Mouse (Mus musculus) kidney, embryonic 14.5 days (tissue): ENCODE results near the gene Olfr1026. TPM values are rescaled to one million over a fixed set of nuclear protein-coding genes. Genes with fewer than 3 reads are reported as not detected.

ENCODE experiments used
- ATAC-seq: fragments of 200-750 bp; cut with Nextera tagmentation; 2 replicates; pipeline ENCODE4 v1.8.0; 2017; ENCODE audit warnings: moderate number of reproducible peaks, mild to moderate bottlenecking, moderate TSS enrichment, moderate library complexity; ENCODE audit not compliant: low FRiP score, low TSS enrichment
- H3K27ac ChIP-seq: fragments of 300-500 bp; sonication (generic); 2 replicates; pipeline ENCODE4 v1.5.1; 2014; ENCODE audit warnings: low read depth, mild to moderate bottlenecking, low read length, moderate library complexity, mixed read lengths
- H3K27me3 ChIP-seq: fragments of 300-500 bp; sonication (generic); 2 replicates; pipeline ENCODE4 v1.6.1; 2014; ENCODE audit warnings: mild to moderate bottlenecking, low read length; ENCODE audit not compliant: control insufficient read depth, insufficient read depth
- H3K36me3 ChIP-seq: fragments of 300-500 bp; sonication (generic); 2 replicates; pipeline ENCODE4 v1.6.1; 2014; ENCODE audit warnings: low read length, mixed read lengths; ENCODE audit not compliant: control insufficient read depth, insufficient read depth
- H3K4me1 ChIP-seq: fragments of 300-500 bp; sonication (generic); 2 replicates; pipeline ENCODE4 v1.6.1; 2014; ENCODE audit warnings: low read length, mixed read lengths; ENCODE audit not compliant: control insufficient read depth, insufficient read depth
- H3K4me2 ChIP-seq: fragments of 300-500 bp; sonication (generic); replicated peaks from 2 replicates; pipeline ENCODE4 v1.6.1; 2014; ENCODE audit warnings: low read depth, mild to moderate bottlenecking, low read length
- H3K4me3 ChIP-seq: fragments of 300-500 bp; sonication (generic); 2 replicates; pipeline ENCODE4 v1.5.1; 2014; ENCODE audit warnings: mild to moderate bottlenecking, low read length
- H3K9ac ChIP-seq: fragments of 300-500 bp; sonication (generic); 2 replicates; pipeline ENCODE4 v1.6.1; 2014; ENCODE audit warnings: low read depth, mild to moderate bottlenecking, low read length, moderate library complexity
- H3K9me3 ChIP-seq: fragments of 300-500 bp; sonication (generic); 2 replicates; pipeline ENCODE4 v1.6.1; 2016; ENCODE audit warnings: low read length; ENCODE audit not compliant: control insufficient read depth
- WGBS: fragments of 180-500 bp; shearing (Covaris S2); extraction: QIAGEN DNeasy Blood & Tissue Kit; methylation state at CpG from one replicate; pipeline ENCODE4 v1.1.7; 2014; 5-methylcytosine and 5-hydroxymethylcytosine counted together
- polyA plus RNA-seq: library from polyadenylated mRNA; unstranded; fragments of >200 nt; fragmentation: Nextera tagmentation; extraction: Ambion mirVana; gene quantifications from 2 replicates; pipeline ENCODE4 v1.2.1, GENCODE M21; 2014

Olfr1026 gene
- polyA plus RNA-seq, result not detected in 2 replicates

DNA sequence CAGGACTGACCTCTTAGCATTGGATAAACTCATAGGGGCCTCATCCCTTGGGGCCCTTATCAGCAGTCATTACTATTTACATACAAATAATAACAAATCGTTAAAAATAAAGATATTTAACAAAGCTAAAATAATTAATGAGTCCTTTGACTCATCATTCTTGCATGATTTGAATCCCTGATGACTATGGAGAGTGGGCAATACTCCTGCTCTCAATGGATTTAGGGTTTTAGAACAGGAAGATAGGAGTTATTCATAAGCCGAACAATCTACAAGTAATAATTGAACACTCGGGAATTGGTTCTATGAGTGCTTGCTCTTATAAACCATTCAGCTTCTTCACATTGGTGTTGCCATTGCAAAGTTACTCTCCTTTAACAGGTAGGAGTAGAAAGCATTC, at the start of gene Olfr1026:
Olfr1026 (plus strand) TSS at position 301 of the 400 bp plus-strand sequence.
- Histone ChIP-seq H3K27me3 (no peaks in the 10 kb centered on the region), H3K36me3 (no peaks in the 10 kb centered on the region), H3K4me2 (no peak within 1 kb of the TSS), H3K4me3 (no peak within 1 kb of the TSS), H3K27ac (no peak within 1 kb of the TSS), H3K9me3 (no peaks in the 10 kb centered on the region), H3K9ac (no peak within 1 kb of the TSS), H3K4me1 (no peaks in the 10 kb centered on the region)
- ATAC-seq, result no peak
- WGBS, result 92% methylated on average over 3 of the region's 3 CpGs

GRCm38 (mm10) chr2:85885340-85885739, 36.0 kb upstream of the Olfr1026 start, which contains the start of gene Olfr1023:
TSS of gene Olfr1023 (plus strand) at chr2:85885640.
- Histone ChIP-seq H3K9ac (no peak within 1 kb of the TSS), H3K4me2 (no peak within 1 kb of the TSS), H3K27me3 (no peaks in the 10 kb centered on the region), H3K9me3 (no peaks in the 10 kb centered on the region), H3K4me1 (no peaks in the 10 kb centered on the region), H3K4me3 (no peak within 1 kb of the TSS), H3K27ac (no peak within 1 kb of the TSS), H3K36me3 (no peaks in the 10 kb centered on the region)
- WGBS, result 77% methylated on average over 2 of the region's 2 CpGs
- ATAC-seq, result no peak

- Histone ChIP-seq H3K9me3 (0 out of 2 replicates have a peak, but pooled peaks cover 1% of the 10 kb centered on the region), H3K27ac (no peak within 1 kb of the TSS), H3K4me1 (no peaks in the 10 kb centered on the region), H3K9ac (no peak within 1 kb of the TSS), H3K36me3 (no peaks in the 10 kb centered on the region), H3K4me3 (no peak within 1 kb of the TSS), H3K27me3 (no peaks in the 10 kb centered on the region), H3K4me2 (no peak within 1 kb of the TSS)
- 85% methylated on average over 3 of the region's 3 CpGs for WGBS
- ATAC-seq, result no peak
These were observed 16.4 kb upstream of the Olfr1026 start, which contains the start of gene Olfr1024 for GRCm38 (mm10) chr2:85904952-85905351. TSS of gene Olfr1024 (minus strand) at chr2:85905052.

- H3K4me2 ChIP-seq, result no peak overlapping the region
- no peak overlapping the region for H3K27ac ChIP-seq
- H3K9ac ChIP-seq, result no peak overlapping the region
- no peak overlapping the region for H3K4me3 ChIP-seq
- no peak for ATAC-seq
- no peaks in the 10 kb centered on the region for H3K27me3 ChIP-seq
- H3K36me3 ChIP-seq, result no peaks in the 10 kb centered on the region
- H3K4me1 ChIP-seq, result no peaks in the 10 kb centered on the region
- H3K9me3 ChIP-seq, result no peaks in the 10 kb centered on the region
These were observed 8.2 kb upstream of the Olfr1026 start for GRCm38 (mm10) chr2:85913197-85913596.

GRCm38 (mm10) chr2:85914893-85915292, 6.5 kb upstream of the Olfr1026 start, which contains the start of gene Olfr1025-ps1:
TSS of gene Olfr1025-ps1 (plus strand) at chr2:85915193.
- 64% methylated on average over 1 of the region's 1 CpGs for WGBS

DNA sequence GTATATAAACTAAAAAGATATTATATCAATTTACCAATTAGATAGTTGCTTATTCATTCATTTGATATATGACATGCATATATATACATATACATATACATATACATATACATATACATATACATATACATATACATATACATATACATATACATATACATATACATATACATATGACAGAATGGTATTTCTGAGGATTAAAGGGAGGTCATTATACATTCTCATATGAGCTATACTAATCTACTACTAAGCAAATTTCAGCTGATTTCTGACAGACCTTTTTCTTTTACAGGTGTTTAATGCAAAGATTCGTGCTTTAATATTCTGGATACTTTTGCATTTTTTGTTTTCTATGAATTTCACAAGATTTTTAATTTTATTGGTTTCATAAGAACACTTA, 28.8 kb downstream of the Olfr1026 start, which contains the start of gene Olfr1028:
Olfr1028 (plus strand) TSS at position 301 of the 400 bp plus-strand sequence.
- WGBS, result 81% methylated on average over 1 of the region's 1 CpGs
- no peak within 1 kb of the TSS for H3K4me3 ChIP-seq
- no peak within 1 kb of the TSS for H3K9ac ChIP-seq
- no peaks in the 10 kb centered on the region for H3K36me3 ChIP-seq
- no peak for ATAC-seq
- H3K9me3 ChIP-seq, result no peaks in the 10 kb centered on the region
- H3K4me1 ChIP-seq, result no peaks in the 10 kb centered on the region
- no peak within 1 kb of the TSS for H3K4me2 ChIP-seq
- no peaks in the 10 kb centered on the region for H3K27me3 ChIP-seq
- H3K27ac ChIP-seq, result no peak within 1 kb of the TSS

More at GRCm38 (mm10) chr2:85914893-85915292, 6.5 kb upstream of the Olfr1026 start, which contains the start of gene Olfr1025-ps1:
- Histone ChIP-seq H3K27me3 (no peaks in the 10 kb centered on the region), H3K27ac (no peak within 1 kb of the TSS), H3K9ac (no peak within 1 kb of the TSS), H3K36me3 (no peaks in the 10 kb centered on the region), H3K9me3 (no peaks in the 10 kb centered on the region), H3K4me2 (no peak within 1 kb of the TSS), H3K4me3 (no peak within 1 kb of the TSS), H3K4me1 (no peaks in the 10 kb centered on the region)
- ATAC-seq, result no peak

DNA sequence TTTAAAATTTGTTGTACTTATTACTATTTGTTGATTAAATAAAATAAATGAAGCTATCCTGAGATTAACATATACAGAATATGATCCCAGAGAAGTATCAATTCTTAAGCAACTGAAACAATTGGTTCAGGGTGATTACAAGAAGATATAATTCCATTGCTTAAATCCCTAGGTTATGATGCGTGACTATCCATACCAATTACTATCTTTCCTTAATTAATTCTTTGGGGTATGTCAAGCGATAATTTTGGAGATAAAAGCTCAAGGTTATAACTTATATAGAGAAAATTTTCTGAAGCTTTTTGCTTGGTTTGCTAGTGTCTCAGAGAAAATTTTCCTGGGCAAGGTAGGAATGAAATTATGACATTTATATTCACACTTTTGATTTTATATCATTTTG, 52.2 kb downstream of the Olfr1026 start, which contains the start of gene Olfr1029:
Olfr1029 (plus strand) TSS at position 301 of the 400 bp plus-strand sequence.
- H3K9ac ChIP-seq, result no peak within 1 kb of the TSS
- ATAC-seq, result no peak

More for the DNA sequence above, 52.2 kb downstream of the Olfr1026 start, which contains the start of gene Olfr1029:
- H3K27me3 ChIP-seq, result no peaks in the 10 kb centered on the region
- H3K4me2 ChIP-seq, result no peak within 1 kb of the TSS
- H3K9me3 ChIP-seq, result no peaks in the 10 kb centered on the region
- H3K4me3 ChIP-seq, result no peak within 1 kb of the TSS
- no peak within 1 kb of the TSS for H3K27ac ChIP-seq
- 91% methylated on average over 2 of the region's 2 CpGs for WGBS
- H3K36me3 ChIP-seq, result no peaks in the 10 kb centered on the region
- no peaks in the 10 kb centered on the region for H3K4me1 ChIP-seq

Other genes with a start within 250 kb of the Olfr1026 start
- not detected in 2 replicates for gene Olfr1006, start 242.8 kb upstream of the Olfr1026 start, polyA plus RNA-seq
- gene Olfr1008, start 232.1 kb upstream of the Olfr1026 start, polyA plus RNA-seq, result not detected in 2 replicates
- not detected in 2 replicates for gene Olfr1009, start 206.1 kb upstream of the Olfr1026 start, polyA plus RNA-seq
- gene Olfr1012, start 158.8 kb upstream of the Olfr1026 start, polyA plus RNA-seq, result not detected in 2 replicates
- not detected in 2 replicates for gene Olfr1013, start 154.5 kb upstream of the Olfr1026 start, polyA plus RNA-seq
- not detected in 2 replicates for gene Olfr1014, start 148.8 kb upstream of the Olfr1026 start, polyA plus RNA-seq
- not detected in 2 replicates for gene Olfr1015, start 139.5 kb upstream of the Olfr1026 start, polyA plus RNA-seq
- gene Olfr1016, start 119.0 kb upstream of the Olfr1026 start, polyA plus RNA-seq, result not detected in 2 replicates
- gene Olfr1018, start 103.1 kb upstream of the Olfr1026 start, polyA plus RNA-seq, result not detected in 2 replicates
- not detected in 2 replicates for gene Olfr1019, start 76.1 kb upstream of the Olfr1026 start, polyA plus RNA-seq
- gene Olfr1020, start 74.5 kb upstream of the Olfr1026 start, polyA plus RNA-seq, result not detected in 2 replicates
- not detected in 2 replicates for gene Olfr1022, start 53.0 kb upstream of the Olfr1026 start, polyA plus RNA-seq
- gene Olfr1023, start 35.9 kb upstream of the Olfr1026 start, polyA plus RNA-seq, result not detected in 2 replicates
- not detected in 2 replicates for gene Olfr1024, start 16.5 kb upstream of the Olfr1026 start, polyA plus RNA-seq
- not detected in 2 replicates for gene Olfr1025-ps1, start 6.4 kb upstream of the Olfr1026 start, polyA plus RNA-seq
- gene Olfr1028, start 28.9 kb downstream of the Olfr1026 start, polyA plus RNA-seq, result not detected in 2 replicates
- not detected in 2 replicates for gene Olfr1029, start 52.3 kb downstream of the Olfr1026 start, polyA plus RNA-seq
- gene Olfr1030, start 57.7 kb downstream of the Olfr1026 start, polyA plus RNA-seq, result not detected in 2 replicates
- not detected in 2 replicates for gene Olfr1031, start 68.7 kb downstream of the Olfr1026 start, polyA plus RNA-seq
- not detected in 2 replicates for gene Olfr1032, start 84.0 kb downstream of the Olfr1026 start, polyA plus RNA-seq
- gene Olfr1033, start 99.1 kb downstream of the Olfr1026 start, polyA plus RNA-seq, result 1.3 and 3.2 TPM in 2 replicates
- 0.17 TPM in 1 of 2 replicates, not detected in the other for gene Olfr1034, start 124.3 kb downstream of the Olfr1026 start, polyA plus RNA-seq
- not detected in 2 replicates for gene Olfr1036, start 152.4 kb downstream of the Olfr1026 start, polyA plus RNA-seq
- gene Olfr1037, start 165.8 kb downstream of the Olfr1026 start, polyA plus RNA-seq, result not detected in 2 replicates
- gene Olfr1039, start 214.4 kb downstream of the Olfr1026 start, polyA plus RNA-seq, result not detected in 2 replicates
- not detected in 2 replicates for gene Olfr1040, start 225.2 kb downstream of the Olfr1026 start, polyA plus RNA-seq
- gene Olfr1042, start 240.3 kb downstream of the Olfr1026 start, polyA plus RNA-seq, result not detected in 2 replicates
- gene Olfr1043, start 246.0 kb downstream of the Olfr1026 start, polyA plus RNA-seq, result not detected in 2 replicates